Mouse (Mus musculus): ENCODE data around the gene Olfr893.
"Not testable (repeated sequence)": the region's sequence is repeated elsewhere in the genome, so short reads cannot be mapped to it uniquely, and the experiment has no call there.

Gene Olfr893

GRCm38 (mm10) chr9:38208065-38208464 is at the start of gene Olfr893:
TSS of gene Olfr893 (plus strand) at chr9:38208365.
- in situ Hi-C loops (cut with MseI, MboI): no loop called here

- in situ Hi-C loops (cut with MseI, MboI): not testable (repeated sequence)
Observed at GRCm38 (mm10) chr9:38168341-38168740, 39.8 kb upstream of the Olfr893 start.

DNA sequence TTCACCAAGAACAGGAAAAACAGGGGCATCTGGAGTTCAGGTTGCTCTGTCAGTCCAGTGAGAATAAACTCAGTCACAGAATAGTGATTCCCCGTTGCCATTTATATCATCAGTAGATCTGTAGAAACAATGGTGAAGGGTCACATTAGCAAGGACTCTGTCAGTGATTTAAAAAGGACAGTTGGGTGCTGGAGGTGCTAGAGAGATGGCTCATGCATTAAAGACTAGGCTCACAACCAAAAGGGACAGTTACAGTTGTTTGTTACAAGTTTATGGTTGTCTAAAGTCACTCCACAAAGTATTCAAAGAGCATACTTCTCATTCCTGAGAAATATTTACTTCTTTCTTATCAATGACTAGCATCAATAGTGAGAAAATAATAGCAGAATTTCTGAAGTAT is 27.4 kb upstream of the Olfr893 start, which contains the start of gene Olfr891:
Gene Olfr891, minus strand, starts transcription at position 101 of the 400 bp plus-strand sequence.
- in situ Hi-C loops (cut with MseI, MboI): no loop called here

- in situ Hi-C loops (cut with MseI, MboI): no loop called here
Observed at GRCm38 (mm10) chr9:38217755-38218154, 9.6 kb downstream of the Olfr893 start, which contains the start of gene Olfr894. TSS of gene Olfr894 (plus strand) at chr9:38218055.

GRCm38 (mm10) chr9:38252474-38252873 is 44.3 kb downstream of the Olfr893 start, which contains the start of gene Olfr143:
TSS of gene Olfr143 (plus strand) at chr9:38252774.
- in situ Hi-C loops (cut with MseI, MboI): no loop called here

All from mouse trophoblast stem cell (cell line).